20 mouse cellular contexts compared by ENCODE assay signal in genomic region chr6:39334224-39334623, GRCm38 (mm10). TPM values are rescaled to one million over a fixed set of nuclear protein-coding genes. Genes with fewer than 3 reads are reported as not detected.
A peak's percentile ranks its signal among the peaks of the same experiment; 100 is the strongest.
DNase-seq lines count a peak whose midpoint lies in the region; ATAC-seq lines count a peak whose summit lies in the region.
"Had no signal": no experiment of that assay in that cellular context is flagged by ENCODE, and none has a peak within 500 bp of the region (broad histone marks: within the 10 kb centered on the region; RNA-seq: fewer than 3 reads in every experiment).

No protein-coding gene starts in this region.

- no peak overlapping the region for H3K27ac ChIP-seq in forebrain, embryonic 11.5 days (ENCODE audit: low read depth, low read length)
- no peak overlapping the region for H3K27ac ChIP-seq in heart, embryonic 11.5 days (ENCODE audit: low read depth, low read length)
- H3K27ac ChIP-seq: forebrain, embryonic 13.5 days; heart, embryonic 13.5 days; limb, embryonic 15.5 days had no signal

- peak; percentile 99 for ATAC-seq in activated CD4-positive, CD25-positive, alpha-beta regulatory T cell, adult 4 months
- ATAC-seq in megakaryocyte, adult 5-6 weeks (ENCODE audit: poor library complexity, severe bottlenecking), result peak; percentile 91
- no peak for ATAC-seq in forebrain, embryonic 11.5 days (replicated peaks; ENCODE audit: low FRiP score)
- no peak for ATAC-seq in heart, embryonic 11.5 days (replicated peaks; ENCODE audit: insufficient number of reproducible peaks, low FRiP score, low TSS enrichment)
- ATAC-seq: forebrain, embryonic 13.5 days had no signal

- H3K36me3 ChIP-seq in splenic B cell, adult 2 months (ENCODE audit: control insufficient read depth, insufficient read depth, low read length, poor library complexity, severe bottlenecking), result no peaks in the 10 kb centered on the region
- no peaks in the 10 kb centered on the region; the same call in 1 of the 2 replicates for H3K36me3 ChIP-seq in forebrain, embryonic 11.5 days (ENCODE audit: control insufficient read depth, insufficient read depth, low read length)
- peaks cover 2% of the 10 kb centered on the region for H3K36me3 ChIP-seq in heart, embryonic 11.5 days (ENCODE audit: control insufficient read depth, insufficient read depth, low read length)

- 92% methylated on average over 7 of the region's 7 CpGs for WGBS in forebrain, embryonic 11.5 days
- 84% methylated on average over 7 of the region's 7 CpGs for WGBS in heart, embryonic 11.5 days (ENCODE audit: insufficient replicate concordance)

- no peaks in the 10 kb centered on the region for H3K4me1 ChIP-seq in forebrain, embryonic 11.5 days (replicated peaks; ENCODE audit: control insufficient read depth, insufficient read depth, low read length)
- H3K4me1 ChIP-seq in heart, embryonic 11.5 days (ENCODE audit: control insufficient read depth, insufficient read depth, low read length), result no peaks in the 10 kb centered on the region
- H3K4me1 ChIP-seq: heart, embryonic 13.5 days; limb, embryonic 15.5 days had no signal

- H3K4me2 ChIP-seq in forebrain, embryonic 11.5 days (ENCODE audit: low read depth, low read length, severe bottlenecking), result no peak overlapping the region
- no peak overlapping the region for H3K4me2 ChIP-seq in heart, embryonic 11.5 days
- H3K4me2 ChIP-seq: forebrain, embryonic 13.5 days; heart, embryonic 13.5 days; limb, embryonic 15.5 days; lung, embryonic 14.5 days had no signal

- H3K27me3 ChIP-seq in splenic B cell, adult 2 months (ENCODE audit: control insufficient read depth, insufficient read depth, low read length, poor library complexity, severe bottlenecking), result no peaks in the 10 kb centered on the region
- H3K27me3 ChIP-seq in forebrain, embryonic 11.5 days (ENCODE audit: control insufficient read depth, insufficient read depth, low read length), result no peaks in the 10 kb centered on the region
- no peaks in the 10 kb centered on the region for H3K27me3 ChIP-seq in heart, embryonic 11.5 days (ENCODE audit: control insufficient read depth, insufficient read depth, low read length)
- H3K27me3 ChIP-seq: forebrain, embryonic 13.5 days; heart, embryonic 13.5 days; limb, embryonic 15.5 days had no signal

- no peak overlapping the region for H3K9ac ChIP-seq in forebrain, embryonic 11.5 days (ENCODE audit: low read length)
- H3K9ac ChIP-seq in heart, embryonic 11.5 days (ENCODE audit: low read depth, low read length), result no peak overlapping the region
- H3K9ac ChIP-seq: forebrain, embryonic 13.5 days; heart, embryonic 13.5 days; limb, embryonic 15.5 days; lung, embryonic 14.5 days had no signal

- no peaks in the 10 kb centered on the region for H3K9me3 ChIP-seq in forebrain, embryonic 11.5 days (ENCODE audit: control insufficient read depth, low read length)
- H3K9me3 ChIP-seq in heart, embryonic 11.5 days (replicated peaks; ENCODE audit: control insufficient read depth, low read length), result no peaks in the 10 kb centered on the region
- H3K9me3 ChIP-seq: forebrain, embryonic 13.5 days; heart, embryonic 13.5 days; limb, embryonic 15.5 days had no signal

- peak; percentile 17 for DNase-seq in thymus, postnatal 0 days (ENCODE audit: low spot score)
- no peak for DNase-seq in thymus, postnatal 4 days
- DNase-seq in splenic B cell, adult 2 months (ENCODE audit: low read depth, low spot score), result peak; percentile 85
- DNase-seq in forebrain, embryonic 11.5 days (ENCODE audit: low spot score), result no peak
- no peak for DNase-seq in cerebellum, postnatal 10 days
- DNase-seq: adrenal gland, postnatal 36 days; gastrocnemius, postnatal 10 days; kidney, adult 11 months; kidney, postnatal 36 days; lung, embryonic 14.5 days; midbrain, embryonic 14.5 days had no signal

- H3K4me3 ChIP-seq in forebrain, embryonic 11.5 days (ENCODE audit: low read depth, low read length), result no peak overlapping the region
- H3K4me3 ChIP-seq in heart, embryonic 11.5 days (ENCODE audit: low read depth, low read length), result no peak overlapping the region
- H3K4me3 ChIP-seq: forebrain, embryonic 13.5 days; heart, embryonic 13.5 days; limb, embryonic 15.5 days had no signal

RNA-seq across cellular contexts. Expression of gene Slc37a3, which starts 43.3 kb away (rescaled TPM):
- polyA plus RNA-seq in thymus, postnatal 0 days (2015; fragmentation: Nextera tagmentation; extraction: Ambion mirVana), result 26.4 and 32.1 TPM in 2 replicates
- 10 to 100 TPM; 41.2 to 43.6 TPM for polyA plus RNA-seq in activated CD4-positive, CD25-positive, alpha-beta regulatory T cell, adult 4 months (2017; shearing (Covaris generic))
- total RNA-seq in megakaryocyte, adult 5-6 weeks (2015), result 3.7 and 5.5 TPM in 2 replicates
- 6.0 and 27.4 TPM in 2 replicates for total RNA-seq in megakaryocyte, adult 5-6 weeks (2017)
- polyA plus RNA-seq in forebrain, embryonic 11.5 days (2014; fragmentation: Nextera tagmentation; extraction: Ambion mirVana), result 36.7 and 39.4 TPM in 2 replicates
- polyA plus RNA-seq in heart, embryonic 11.5 days (2014; fragmentation: Nextera tagmentation; extraction: Ambion mirVana), result 34.5 and 43.5 TPM in 2 replicates

RNA-seq across cellular contexts. Expression of gene Rab19, which starts 46.8 kb away (rescaled TPM):
- polyA plus RNA-seq in thymus, postnatal 0 days (2015; fragmentation: Nextera tagmentation; extraction: Ambion mirVana), result 22.3 and 24.9 TPM in 2 replicates
- 10 to 100 TPM; 64.0 to 72.1 TPM for polyA plus RNA-seq in activated CD4-positive, CD25-positive, alpha-beta regulatory T cell, adult 4 months (2017; shearing (Covaris generic))
- total RNA-seq in megakaryocyte, adult 5-6 weeks (2015), result 4.2 and 4.6 TPM in 2 replicates
- total RNA-seq in megakaryocyte, adult 5-6 weeks (2017), result 7.0 and 7.6 TPM in 2 replicates
- polyA plus RNA-seq in forebrain, embryonic 11.5 days (2014; fragmentation: Nextera tagmentation; extraction: Ambion mirVana), result 0.28 and 0.55 TPM in 2 replicates
- polyA plus RNA-seq in heart, embryonic 11.5 days (2014; fragmentation: Nextera tagmentation; extraction: Ambion mirVana), result 0.64 and 0.96 TPM in 2 replicates
- total RNA-seq: left cerebral cortex, adult 18-20 months; MEL had no signal
- polyA plus RNA-seq: cortical plate, adult 2 months had no signal

Comparison
In these comparisons a context has a peak if more than half of its experiments do, and no peak if none do; other contexts are left out.
1. DNase-seq: peak in thymus, postnatal 0 days (single experiment) and splenic B cell, adult 2 months (single experiment); none in thymus, postnatal 4 days (single experiment), forebrain, embryonic 11.5 days (single experiment) and cerebellum, postnatal 10 days (0 of 2).
2. ATAC-seq: peak in activated CD4-positive, CD25-positive, alpha-beta regulatory T cell, adult 4 months (single experiment) and megakaryocyte, adult 5-6 weeks (single experiment); none in forebrain, embryonic 11.5 days (single experiment) and heart, embryonic 11.5 days (single experiment).
3. RNA of gene Rab19, which starts 46.8 kb away (polyA plus RNA-seq): 64.0 to 72.1 TPM in activated CD4-positive, CD25-positive, alpha-beta regulatory T cell, adult 4 months and 22.3 to 24.9 TPM in thymus, postnatal 0 days; 0.64 to 0.96 TPM in heart, embryonic 11.5 days and 0.28 to 0.55 TPM in forebrain, embryonic 11.5 days; every median in the first group is over 10 times any median in the second.